Mouse (Mus musculus): ENCODE data around the gene Cbs. TPM values are rescaled to one million over a fixed set of nuclear protein-coding genes. Genes with fewer than 3 reads are reported as not detected.

Gene Cbs
- polyA plus RNA-seq, 2 experiments from 2014 or later, result 0.61 TPM; not detected in 1

DNA sequence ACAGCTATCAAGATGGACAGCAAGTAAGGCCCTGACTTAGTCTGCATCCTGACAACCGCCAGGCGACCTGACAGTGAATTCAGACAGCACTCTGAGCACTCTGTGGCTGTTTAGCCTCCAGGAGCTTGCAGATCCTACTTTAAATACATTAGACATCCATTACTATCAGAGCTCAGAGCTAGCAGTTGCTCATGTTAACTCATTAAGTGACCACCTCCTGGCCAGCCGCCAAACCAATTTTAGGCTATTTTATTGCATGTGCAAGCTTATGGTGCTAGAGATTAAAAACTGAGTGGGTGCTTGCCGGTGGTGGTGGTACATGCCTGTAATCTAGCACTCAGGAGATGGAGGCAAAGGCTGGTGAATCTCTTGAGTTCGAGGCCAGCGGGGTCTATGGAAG, 53.3 kb downstream of the Cbs start:
- ATAC-seq, result no peak

DNA sequence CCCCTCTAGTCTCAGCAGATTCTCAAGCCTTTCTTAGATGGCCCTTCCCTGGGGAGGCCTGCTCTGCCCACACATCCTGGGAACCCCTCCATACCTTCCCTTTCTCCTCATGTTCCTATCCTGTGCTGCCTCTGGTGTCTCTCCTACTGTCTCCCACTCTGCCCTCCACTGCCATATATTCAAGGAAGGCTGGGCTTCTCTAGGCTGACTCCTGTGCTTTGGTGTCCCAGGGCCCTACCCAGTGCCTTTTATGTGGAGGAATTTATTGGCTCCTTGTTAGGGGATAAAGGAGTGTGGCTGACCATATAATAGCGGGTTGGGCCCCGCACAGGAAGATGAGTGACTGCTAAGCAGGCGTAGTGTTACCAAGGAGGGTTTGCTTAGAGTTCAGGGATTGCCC, 53.9 kb downstream of the Cbs start:
- no peak for ATAC-seq

- no peak for ATAC-seq
These were observed 56.7 kb downstream of the Cbs start for GRCm38 (mm10) chr17:31580344-31580743.

GRCm38 (mm10) chr17:31576394-31577175, 60.5 kb downstream of the Cbs start:
- ATAC-seq, result no peak

DNA sequence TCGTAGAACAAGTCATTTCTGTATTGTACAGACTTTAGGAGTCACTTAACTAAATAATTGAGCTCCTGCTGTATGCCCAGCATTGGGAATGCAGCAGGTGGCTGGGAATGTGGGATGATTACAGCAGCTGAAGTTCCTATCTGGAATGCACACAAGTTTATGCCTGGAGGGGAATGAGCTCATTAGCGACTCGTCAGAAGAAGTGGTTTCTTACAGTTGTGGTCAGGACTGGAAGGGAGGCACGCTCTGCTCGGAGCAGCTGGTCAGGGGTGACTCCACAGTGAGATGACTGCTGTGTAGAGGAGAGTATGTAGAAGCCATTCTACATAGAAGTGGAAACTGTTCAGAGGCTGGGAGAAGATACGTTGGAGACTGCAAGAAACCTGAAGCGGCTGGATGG, 62.4 kb downstream of the Cbs start:
- no peak for ATAC-seq

DNA sequence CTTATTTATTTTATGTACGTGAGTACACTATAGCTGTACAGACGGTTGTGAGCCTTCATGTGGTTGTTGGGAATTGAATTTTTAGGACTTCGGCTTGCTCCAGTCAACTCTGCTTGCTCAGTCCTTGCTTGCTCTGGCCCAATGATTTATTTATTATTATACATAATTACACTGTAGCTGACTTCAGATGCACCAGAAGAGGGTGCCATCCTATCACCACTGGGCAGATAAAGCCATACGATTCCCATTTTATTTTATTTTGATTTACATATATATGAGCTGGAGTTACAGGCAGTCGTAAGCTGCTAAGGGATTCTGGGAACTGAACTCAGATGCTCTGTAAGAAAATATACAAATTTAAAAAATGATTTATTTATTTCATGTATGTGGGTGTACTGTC, 65.3 kb downstream of the Cbs start:
- no peak for ATAC-seq

GRCm38 (mm10) chr17:31570321-31570925, 66.6 kb downstream of the Cbs start:
- no peak for ATAC-seq

- no peak for ATAC-seq
These were observed 67.3 kb downstream of the Cbs start for GRCm38 (mm10) chr17:31569756-31570155.

- no peak for ATAC-seq
These were observed 70.8 kb downstream of the Cbs start for GRCm38 (mm10) chr17:31566276-31566675.

GRCm38 (mm10) chr17:31565141-31566056, 71.6 kb downstream of the Cbs start:
- ATAC-seq, result peak; percentile 15

- ATAC-seq, result no peak
These were observed 72.2 kb downstream of the Cbs start for GRCm38 (mm10) chr17:31564858-31565140.

GRCm38 (mm10) chr17:31564015-31564857, 72.8 kb downstream of the Cbs start, which contains the start of gene Pknox1:
TSS of gene Pknox1 (plus strand) at chr17:31564734.
- ATAC-seq, result peak; percentile 88

DNA sequence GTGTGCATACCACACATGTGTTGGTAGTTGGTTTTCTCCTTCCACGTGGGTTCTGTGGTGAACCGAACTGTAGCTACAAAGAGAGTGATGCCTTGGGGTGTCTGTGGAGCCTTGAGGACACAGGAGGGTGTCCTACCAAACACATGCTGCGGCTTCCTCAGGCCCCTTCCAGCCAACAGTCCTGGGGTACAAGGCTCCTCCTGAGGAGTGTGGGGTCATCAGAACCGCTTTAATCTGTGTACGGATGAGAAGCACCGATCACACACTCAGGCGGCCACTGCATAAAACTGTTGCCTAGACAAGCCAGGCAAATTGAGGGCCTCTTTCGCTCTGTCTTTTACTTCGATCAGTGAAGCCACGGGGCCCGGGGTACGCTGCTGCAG, 73.4 kb downstream of the Cbs start:
- ATAC-seq, result no peak

- ATAC-seq, result no peak
These were observed 77.8 kb downstream of the Cbs start for GRCm38 (mm10) chr17:31559021-31559789.

Other genes with a start within 250 kb of the Cbs start
- gene Wdr4, start 117.3 kb downstream of the Cbs start, polyA plus RNA-seq (2017; shearing (Covaris generic)), result 10 to 100 TPM; 18.2 to 24.9 TPM
- 100 to 1,000 TPM; 217 to 229 TPM for gene Ndufv3, start 117.1 kb downstream of the Cbs start, polyA plus RNA-seq (2017; shearing (Covaris generic))
- gene Pknox1, start 72.5 kb downstream of the Cbs start, polyA plus RNA-seq (2017; shearing (Covaris generic)), result 10 to 100 TPM; 48.3 to 58.9 TPM
- gene U2af1, start 21.7 kb upstream of the Cbs start, polyA plus RNA-seq (2017; shearing (Covaris generic)), result 100 to 1,000 TPM in 1 of 2 experiments, 10 to 100 TPM in 1; 53.7 to 103 TPM
- not detected for gene Cryaa, start 40.6 kb upstream of the Cbs start, polyA plus RNA-seq (2017; shearing (Covaris generic))
- gene Sik1, start 218.6 kb upstream of the Cbs start, polyA plus RNA-seq (2017; shearing (Covaris generic)), result 1 to 10 TPM; 2.0 to 4.2 TPM

All from CD4-positive, CD25-positive, alpha-beta regulatory T cell, adult 4 months (primary cell).